Mouse (Mus musculus) midbrain, embryonic 14.5 days (tissue): ENCODE measurements around the gene Sgpp2. TPM values are rescaled to one million over a fixed set of nuclear protein-coding genes. Genes with fewer than 3 reads are reported as not detected.

ENCODE experiments used
- ATAC-seq: fragments of 200-750 bp; cut with Nextera tagmentation; 2 replicates; pipeline ENCODE4 v1.8.0; 2017; ENCODE audit warnings: moderate number of reproducible peaks, moderate library complexity; ENCODE audit not compliant: low FRiP score, low TSS enrichment
- DNase-seq: peaks from one replicate; pipeline ENCODE4 v3.0.0-alpha.2; 2015
- H3K27ac ChIP-seq: fragments of 300-500 bp; sonication (generic); replicated peaks from 2 replicates; pipeline ENCODE4 v1.5.1; 2014; ENCODE audit warnings: mild to moderate bottlenecking, low read depth, low read length, moderate library complexity
- H3K27me3 ChIP-seq: fragments of 300-500 bp; sonication (generic); 2 replicates; pipeline ENCODE4 v1.6.1; 2014; ENCODE audit warnings: low read length, control low read depth, mixed read lengths; ENCODE audit not compliant: control insufficient read depth, insufficient read depth
- H3K36me3 ChIP-seq: fragments of 300-500 bp; sonication (generic); 2 replicates; pipeline ENCODE4 v1.6.1; 2014; ENCODE audit warnings: low read length, control low read depth; ENCODE audit not compliant: control insufficient read depth, insufficient read depth
- H3K4me1 ChIP-seq: fragments of 300-500 bp; sonication (generic); 2 replicates; pipeline ENCODE4 v1.6.1; 2014; ENCODE audit warnings: mild to moderate bottlenecking, antibody characterized with exemption, low read length, control low read depth; ENCODE audit not compliant: control insufficient read depth, insufficient read depth
- H3K4me2 ChIP-seq: fragments of 300-500 bp; sonication (generic); 2 replicates; pipeline ENCODE4 v1.6.1; 2014; ENCODE audit warnings: mild to moderate bottlenecking, low read length, moderate library complexity
- H3K4me3 ChIP-seq: fragments of 300-500 bp; sonication (generic); replicated peaks from 2 replicates; pipeline ENCODE4 v1.5.1; 2014; ENCODE audit warnings: low read depth, low read length
- H3K9ac ChIP-seq: fragments of 300-500 bp; sonication (generic); replicated peaks from 2 replicates; pipeline ENCODE4 v1.6.1; 2014; ENCODE audit warnings: mild to moderate bottlenecking, low read length, moderate library complexity
- H3K9me3 ChIP-seq: fragments of 300-500 bp; sonication (generic); 2 replicates; pipeline ENCODE4 v1.6.1; 2016; ENCODE audit warnings: low read length, control low read depth, mixed read lengths; ENCODE audit not compliant: control insufficient read depth
- WGBS: fragments of 180-500 bp; shearing (Covaris S2); extraction: QIAGEN DNeasy Blood & Tissue Kit; methylation state at CpG from one replicate; pipeline ENCODE4 v1.1.7; 2014; 5-methylcytosine and 5-hydroxymethylcytosine counted together
- polyA plus RNA-seq: library from polyadenylated mRNA; unstranded; fragments of >200 nt; fragmentation: Nextera tagmentation; extraction: Ambion mirVana; gene quantifications from 2 replicates; pipeline ENCODE4 v1.2.1, GENCODE M21; 2014

The Sgpp2 gene
- polyA plus RNA-seq, 1 experiment from 2014 or later: 1.5 TPM

- H3K27me3 ChIP-seq: no peaks in the 10 kb centered on the region
- H3K9me3 ChIP-seq: no peaks in the 10 kb centered on the region
- no peak overlapping the region for H3K27ac ChIP-seq
- H3K4me2 ChIP-seq: no peak overlapping the region
- H3K4me1 ChIP-seq: no peaks in the 10 kb centered on the region
- no peak for DNase-seq
- no peak for ATAC-seq
- WGBS: 85% methylated on average over 3 of the region's 3 CpGs
- no peaks in the 10 kb centered on the region for H3K36me3 ChIP-seq
- H3K9ac ChIP-seq: no peak overlapping the region
- H3K4me3 ChIP-seq: no peak overlapping the region
Measured at GRCm38 (mm10) chr1:78399755-78400154, 89.6 kb downstream of the Sgpp2 start.

- H3K36me3 ChIP-seq: no peaks in the 10 kb centered on the region
- DNase-seq (no peak), ATAC-seq (no peak)
- H3K27ac ChIP-seq: no peak overlapping the region
- no peak overlapping the region for H3K9ac ChIP-seq
- H3K4me2 ChIP-seq: no peak overlapping the region
- H3K4me1 ChIP-seq: no peaks in the 10 kb centered on the region
- H3K27me3 ChIP-seq: no peaks in the 10 kb centered on the region
- WGBS: 93% methylated on average over 4 of the region's 4 CpGs
- H3K4me3 ChIP-seq: no peak overlapping the region
- H3K9me3 ChIP-seq: no peaks in the 10 kb centered on the region
Measured at GRCm38 (mm10) chr1:78401413-78401812, 91.3 kb downstream of the Sgpp2 start.

GRCm38 (mm10) chr1:78409396-78409795 is 99.3 kb downstream of the Sgpp2 start:
- no peak for DNase-seq
- H3K9ac ChIP-seq: no peak overlapping the region
- no peak overlapping the region for H3K4me2 ChIP-seq
- no peaks in the 10 kb centered on the region for H3K36me3 ChIP-seq
- H3K27me3 ChIP-seq: no peaks in the 10 kb centered on the region
- WGBS: 90% methylated on average over 2 of the region's 2 CpGs
- ATAC-seq: no peak
- no peak overlapping the region for H3K4me3 ChIP-seq
- H3K9me3 ChIP-seq: no peaks in the 10 kb centered on the region
- H3K27ac ChIP-seq: no peak overlapping the region
- no peaks in the 10 kb centered on the region for H3K4me1 ChIP-seq

DNA sequence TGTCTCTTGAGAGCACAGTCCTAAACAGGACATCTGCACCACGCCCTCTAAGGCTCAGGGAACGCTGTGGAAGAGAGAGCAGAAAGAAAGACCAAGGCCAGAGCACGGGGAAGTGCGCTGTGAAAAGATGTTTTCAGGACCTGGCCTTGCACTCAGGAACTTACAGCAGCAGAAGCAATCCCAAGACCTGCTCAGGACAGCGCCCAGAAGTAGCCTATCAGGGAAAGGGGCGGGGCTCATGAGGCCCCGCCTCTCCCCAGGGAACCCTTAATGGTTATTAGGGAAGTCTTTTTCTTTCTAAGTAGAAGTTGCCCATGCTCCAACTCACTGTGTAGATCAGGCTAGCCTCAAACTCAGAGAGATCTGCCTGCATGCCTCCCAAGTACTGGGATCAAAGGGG is 102.5 kb downstream of the Sgpp2 start:
- ATAC-seq (no peak), DNase-seq (no peak)
- Histone ChIP-seq H3K36me3 (peaks cover under 1% of the 10 kb centered on the region; the same call in 1 of the 2 replicates), H3K4me2 (no peak overlapping the region), H3K27me3 (no peaks in the 10 kb centered on the region), H3K4me3 (no peak overlapping the region), H3K9me3 (no peaks in the 10 kb centered on the region), H3K27ac (no peak overlapping the region), H3K9ac (no peak overlapping the region), H3K4me1 (no peaks in the 10 kb centered on the region)
- whole genome bisulfite sequencing: 31% methylated on average over 7 of the region's 7 CpGs

GRCm38 (mm10) chr1:78414421-78414820 is 104.3 kb downstream of the Sgpp2 start:
- DNase-seq: no peak
- no peak for ATAC-seq
- H3K27ac ChIP-seq: no peak overlapping the region
- H3K4me1 ChIP-seq: no peaks in the 10 kb centered on the region
- H3K9me3 ChIP-seq: no peaks in the 10 kb centered on the region
- H3K27me3 ChIP-seq: no peaks in the 10 kb centered on the region
- 86% methylated on average over 5 of the region's 5 CpGs for WGBS
- no peak overlapping the region for H3K4me2 ChIP-seq
- H3K36me3 ChIP-seq: peaks cover 4% of the 10 kb centered on the region; the same call in 1 of the 2 replicates
- no peak overlapping the region for H3K9ac ChIP-seq
- no peak overlapping the region for H3K4me3 ChIP-seq

DNA sequence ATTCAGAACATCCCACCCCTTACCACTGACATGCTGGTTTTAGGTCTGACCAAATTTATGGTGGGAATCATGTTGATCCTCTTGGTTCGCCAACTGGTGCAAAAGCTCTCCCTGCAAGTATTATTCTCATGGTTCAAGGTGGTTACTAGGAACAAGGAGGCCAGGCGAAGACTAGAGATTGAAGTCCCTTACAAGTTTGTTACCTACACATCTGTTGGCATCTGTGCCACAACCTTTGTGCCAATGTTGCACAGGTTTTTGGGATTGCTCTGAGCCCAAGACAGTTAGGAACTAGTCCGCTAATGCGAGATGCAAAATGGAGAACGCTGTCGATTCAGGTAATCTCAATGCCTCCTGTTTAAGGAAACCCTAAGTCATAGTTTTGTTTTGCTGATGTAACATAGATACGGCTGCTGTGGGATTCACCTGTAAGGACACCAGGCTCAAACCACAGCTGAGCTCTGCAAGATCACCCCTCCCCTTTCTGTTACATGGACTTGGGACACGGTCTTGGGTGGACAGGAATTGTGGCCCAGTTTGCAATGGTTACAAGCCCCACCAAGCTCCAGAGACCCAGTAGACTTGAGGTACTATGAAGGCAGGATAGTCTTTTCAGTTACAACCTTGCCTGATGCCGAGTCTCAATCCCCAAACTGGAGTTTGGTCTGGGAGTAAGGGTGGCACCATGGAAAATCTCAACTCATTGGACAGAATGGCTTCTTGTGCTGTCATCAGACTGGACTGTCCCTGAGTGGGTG is 107.2 kb downstream of the Sgpp2 start:
- Histone ChIP-seq H3K9ac (no peak overlapping the region), H3K36me3 (peaks cover 6% of the 10 kb centered on the region), H3K4me3 (no peak overlapping the region), H3K27me3 (no peaks in the 10 kb centered on the region), H3K9me3 (no peaks in the 10 kb centered on the region), H3K4me1 (no peaks in the 10 kb centered on the region), H3K4me2 (no peak overlapping the region), H3K27ac (no peak overlapping the region)
- no peak for DNase-seq
- WGBS: 97% methylated on average over 9 of the region's 9 CpGs
- ATAC-seq: no peak

GRCm38 (mm10) chr1:78419593-78419992 is 109.4 kb downstream of the Sgpp2 start:
- H3K36me3 ChIP-seq: peaks cover 15% of the 10 kb centered on the region
- H3K9ac ChIP-seq: no peak overlapping the region
- H3K9me3 ChIP-seq: no peaks in the 10 kb centered on the region
- WGBS: 45% methylated on average over 4 of the region's 4 CpGs
- DNase-seq: peak; percentile 91
- H3K27ac ChIP-seq: no peak overlapping the region
- H3K4me2 ChIP-seq: no peak overlapping the region
- H3K4me3 ChIP-seq: no peak overlapping the region
- H3K4me1 ChIP-seq: no peaks in the 10 kb centered on the region
- no peaks in the 10 kb centered on the region for H3K27me3 ChIP-seq
- peak; percentile 48; the same call in 1 of the 2 replicates for ATAC-seq

GRCm38 (mm10) chr1:78420271-78420670 is 110.1 kb downstream of the Sgpp2 start:
- Histone ChIP-seq H3K4me3 (no peak overlapping the region), H3K4me2 (no peak overlapping the region), H3K36me3 (peaks cover 19% of the 10 kb centered on the region), H3K27me3 (no peaks in the 10 kb centered on the region), H3K9ac (no peak overlapping the region), H3K9me3 (no peaks in the 10 kb centered on the region), H3K27ac (no peak overlapping the region), H3K4me1 (no peaks in the 10 kb centered on the region)
- no peak for DNase-seq
- 92% methylated on average over 6 of the region's 6 CpGs for WGBS
- ATAC-seq: no peak

DNA sequence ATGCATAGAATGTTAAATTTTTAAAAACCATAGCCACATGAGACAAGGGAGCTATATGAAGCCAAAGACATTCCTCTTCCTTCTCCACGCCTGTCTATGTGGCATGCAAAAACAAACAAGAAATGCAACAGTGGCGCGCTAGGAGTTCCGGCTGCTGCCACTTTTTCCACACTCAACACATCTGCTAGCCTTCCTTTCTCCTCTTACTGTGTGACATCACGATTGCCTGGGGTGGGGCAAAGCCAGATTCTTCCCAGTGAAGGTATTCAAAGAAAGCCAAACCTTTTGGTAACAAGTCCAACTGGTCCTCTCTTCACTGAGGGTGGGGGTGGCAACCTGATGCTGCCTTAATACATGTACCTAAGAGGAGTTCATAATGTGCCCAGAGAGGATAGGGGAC is 111.6 kb downstream of the Sgpp2 start:
- H3K27ac ChIP-seq: no peak overlapping the region

More for the DNA sequence above, 111.6 kb downstream of the Sgpp2 start:
- no peaks in the 10 kb centered on the region for H3K4me1 ChIP-seq
- H3K4me3 ChIP-seq: no peak overlapping the region
- H3K9me3 ChIP-seq: no peaks in the 10 kb centered on the region
- no peaks in the 10 kb centered on the region for H3K27me3 ChIP-seq
- no peak overlapping the region for H3K4me2 ChIP-seq
- H3K9ac ChIP-seq: no peak overlapping the region
- no peak for ATAC-seq
- DNase-seq: no peak
- peaks cover 19% of the 10 kb centered on the region for H3K36me3 ChIP-seq
- WGBS: 91% methylated on average over 5 of the region's 5 CpGs
